Mouse (Mus musculus): ENCODE results near the gene Sprr2h. TPM values are rescaled to one million over a fixed set of nuclear protein-coding genes. Genes with fewer than 3 reads are reported as not detected.

Sprr2h gene
- total RNA-seq (2017), result not detected in 2 replicates

GRCm38 (mm10) chr3:92385385-92385784, at the start of gene Sprr2h:
Gene Sprr2h (plus strand): TSS chr3:92385685.
- ATAC-seq (replicated peaks in 1 of 2; ENCODE audit: insufficient read depth in 1 of 2, low FRiP score in 2 of 2, low TSS enrichment in 1 of 2, low read depth in 1 of 2, poor library complexity in 2 of 2, severe bottlenecking in 2 of 2), result no peak

- no peak for ATAC-seq (replicated peaks in 1 of 2; ENCODE audit: insufficient read depth in 1 of 2, low FRiP score in 2 of 2, low TSS enrichment in 1 of 2, low read depth in 1 of 2, poor library complexity in 2 of 2, severe bottlenecking in 2 of 2)
Observed at GRCm38 (mm10) chr3:92336278-92336677, 49.2 kb upstream of the Sprr2h start.

GRCm38 (mm10) chr3:92338840-92339239, 46.6 kb upstream of the Sprr2h start, which contains the start of gene Sprr2d:
Gene Sprr2d (plus strand): TSS chr3:92339140.
- no peak for ATAC-seq (replicated peaks in 1 of 2; ENCODE audit: insufficient read depth in 1 of 2, low FRiP score in 2 of 2, low TSS enrichment in 1 of 2, low read depth in 1 of 2, poor library complexity in 2 of 2, severe bottlenecking in 2 of 2)

- ATAC-seq (replicated peaks in 1 of 2; ENCODE audit: insufficient read depth in 1 of 2, low FRiP score in 2 of 2, low TSS enrichment in 1 of 2, low read depth in 1 of 2, poor library complexity in 2 of 2, severe bottlenecking in 2 of 2), result no peak
Observed at GRCm38 (mm10) chr3:92351843-92352242, 33.6 kb upstream of the Sprr2h start, which contains the start of gene Sprr2e. Gene Sprr2e (plus strand): TSS chr3:92352143.

- ATAC-seq (replicated peaks in 1 of 2; ENCODE audit: insufficient read depth in 1 of 2, low FRiP score in 2 of 2, low TSS enrichment in 1 of 2, low read depth in 1 of 2, poor library complexity in 2 of 2, severe bottlenecking in 2 of 2), result no peak
Observed at GRCm38 (mm10) chr3:92361619-92362018, 23.9 kb upstream of the Sprr2h start.

- no peak for ATAC-seq (replicated peaks in 1 of 2; ENCODE audit: insufficient read depth in 1 of 2, low FRiP score in 2 of 2, low TSS enrichment in 1 of 2, low read depth in 1 of 2, poor library complexity in 2 of 2, severe bottlenecking in 2 of 2)
Observed at GRCm38 (mm10) chr3:92364887-92365286, 20.6 kb upstream of the Sprr2h start, which contains the start of gene Sprr2f. Gene Sprr2f (plus strand): TSS chr3:92365187.

- no peak for ATAC-seq (replicated peaks in 1 of 2; ENCODE audit: insufficient read depth in 1 of 2, low FRiP score in 2 of 2, low TSS enrichment in 1 of 2, low read depth in 1 of 2, poor library complexity in 2 of 2, severe bottlenecking in 2 of 2)
Observed at GRCm38 (mm10) chr3:92373613-92374012, 11.9 kb upstream of the Sprr2h start.

GRCm38 (mm10) chr3:92394301-92394700, 8.8 kb downstream of the Sprr2h start:
- no peak for ATAC-seq (replicated peaks in 1 of 2; ENCODE audit: insufficient read depth in 1 of 2, low FRiP score in 2 of 2, low TSS enrichment in 1 of 2, low read depth in 1 of 2, poor library complexity in 2 of 2, severe bottlenecking in 2 of 2)

GRCm38 (mm10) chr3:92407691-92408090, 22.2 kb downstream of the Sprr2h start, which contains the start of gene Sprr2i:
Gene Sprr2i (plus strand): TSS chr3:92407991.
- ATAC-seq (replicated peaks in 1 of 2; ENCODE audit: insufficient read depth in 1 of 2, low FRiP score in 2 of 2, low TSS enrichment in 1 of 2, low read depth in 1 of 2, poor library complexity in 2 of 2, severe bottlenecking in 2 of 2), result no peak

GRCm38 (mm10) chr3:92417782-92418181, 32.3 kb downstream of the Sprr2h start, which contains the start of gene Sprr2j-ps:
Gene Sprr2j-ps (plus strand): TSS chr3:92418082.
- no peak for ATAC-seq (replicated peaks in 1 of 2; ENCODE audit: insufficient read depth in 1 of 2, low FRiP score in 2 of 2, low TSS enrichment in 1 of 2, low read depth in 1 of 2, poor library complexity in 2 of 2, severe bottlenecking in 2 of 2)

- no peak for ATAC-seq (replicated peaks in 1 of 2; ENCODE audit: insufficient read depth in 1 of 2, low FRiP score in 2 of 2, low TSS enrichment in 1 of 2, low read depth in 1 of 2, poor library complexity in 2 of 2, severe bottlenecking in 2 of 2)
Observed at GRCm38 (mm10) chr3:92429323-92429722, 43.8 kb downstream of the Sprr2h start, which contains the start of gene Gm9774. Gene Gm9774 (minus strand): TSS chr3:92429423.

GRCm38 (mm10) chr3:92432282-92432681, 46.8 kb downstream of the Sprr2h start, which contains the start of gene Sprr2k:
Gene Sprr2k (plus strand): TSS chr3:92432582.
- no peak for ATAC-seq (replicated peaks in 1 of 2; ENCODE audit: insufficient read depth in 1 of 2, low FRiP score in 2 of 2, low TSS enrichment in 1 of 2, low read depth in 1 of 2, poor library complexity in 2 of 2, severe bottlenecking in 2 of 2)

Other genes with a start within 250 kb of the Sprr2h start
- not detected in 2 replicates for gene Lelp1, start 242.9 kb upstream of the Sprr2h start, total RNA-seq (2017)
- gene Sprr2a1, start 169.9 kb upstream of the Sprr2h start, total RNA-seq (2017), result not detected in 2 replicates
- gene Sprr2a2, start 169.8 kb upstream of the Sprr2h start, total RNA-seq (2017), result 0.44 TPM in 1 of 2 replicates, not detected in the other
- gene Sprr2a3, start 100.3 kb upstream of the Sprr2h start, total RNA-seq (2017), result not detected in 2 replicates
- gene Sprr2b, start 69.1 kb upstream of the Sprr2h start, total RNA-seq (2017), result not detected in 2 replicates
- gene Sprr2d, start 46.5 kb upstream of the Sprr2h start, total RNA-seq (2017), result not detected in 2 replicates
- not detected in 2 replicates for gene Sprr2e, start 33.5 kb upstream of the Sprr2h start, total RNA-seq (2017)
- not detected in 2 replicates for gene Sprr2f, start 20.5 kb upstream of the Sprr2h start, total RNA-seq (2017)
- gene Sprr2i, start 22.3 kb downstream of the Sprr2h start, total RNA-seq (2017), result not detected in 2 replicates
- gene Sprr2j-ps, start 32.4 kb downstream of the Sprr2h start, total RNA-seq (2017), result not detected in 2 replicates
- 1.0 and 1.6 TPM in 2 replicates for gene Gm9774, start 43.7 kb downstream of the Sprr2h start, total RNA-seq (2017)
- gene Sprr2k, start 46.9 kb downstream of the Sprr2h start, total RNA-seq (2017), result not detected in 2 replicates
- gene Sprr1b, start 53.1 kb downstream of the Sprr2h start, total RNA-seq (2017), result not detected in 2 replicates
- gene Sprr3, start 73.0 kb downstream of the Sprr2h start, total RNA-seq (2017), result not detected in 2 replicates
- not detected in 2 replicates for gene Sprr1a, start 100.2 kb downstream of the Sprr2h start, total RNA-seq (2017)
- not detected in 2 replicates for gene Sprr4, start 114.8 kb downstream of the Sprr2h start, total RNA-seq (2017)
- gene 2310046K23Rik, start 148.8 kb downstream of the Sprr2h start, total RNA-seq (2017), result not detected in 2 replicates
- gene Ivl, start 188.1 kb downstream of the Sprr2h start, total RNA-seq (2017), result not detected in 2 replicates
- gene Smcp, start 203.3 kb downstream of the Sprr2h start, total RNA-seq (2017), result not detected in 2 replicates
- gene 2210017I01Rik, start 221.8 kb downstream of the Sprr2h start, total RNA-seq (2017), result not detected in 2 replicates
- gene Lce6a, start 236.0 kb downstream of the Sprr2h start, total RNA-seq (2017), result not detected in 2 replicates